Mouse (Mus musculus) hindbrain, embryonic 11.5 days (tissue): ENCODE data around the gene Prpf4. TPM values are rescaled to one million over a fixed set of nuclear protein-coding genes. Genes with fewer than 3 reads are reported as not detected.

Experiments
- ATAC-seq: fragments of 200-750 bp; cut with Nextera tagmentation; 2 replicates; pipeline ENCODE4 v1.8.0; 2017; ENCODE audit warnings: mild to moderate bottlenecking, moderate TSS enrichment, moderate library complexity; ENCODE audit not compliant: low FRiP score
- DNase-seq: peaks from one replicate; pipeline ENCODE4 v3.0.0-alpha.2; 2015; ENCODE audit warnings: low spot score
- H3K27ac ChIP-seq: fragments of 300-500 bp; sonication (generic); 2 replicates; pipeline ENCODE4 v1.5.1; 2014; ENCODE audit warnings: mild to moderate bottlenecking, low read depth, low read length
- H3K27me3 ChIP-seq: fragments of 300-500 bp; sonication (generic); 2 replicates; pipeline ENCODE4 v1.6.1; 2014; ENCODE audit warnings: mild to moderate bottlenecking, low read length, moderate library complexity, mixed read lengths; ENCODE audit not compliant: control insufficient read depth, insufficient read depth
- H3K36me3 ChIP-seq: fragments of 300-500 bp; sonication (generic); 2 replicates; pipeline ENCODE4 v1.6.1; 2014; ENCODE audit warnings: mild to moderate bottlenecking, low read length, moderate library complexity, mixed read lengths; ENCODE audit not compliant: control insufficient read depth, insufficient read depth
- H3K4me1 ChIP-seq: fragments of 300-500 bp; sonication (generic); replicated peaks from 2 replicates; pipeline ENCODE4 v1.6.1; 2014; ENCODE audit warnings: low read length, mixed read lengths; ENCODE audit not compliant: control insufficient read depth, insufficient read depth
- H3K4me2 ChIP-seq: fragments of 300-500 bp; sonication (generic); replicated peaks from 2 replicates; pipeline ENCODE4 v1.6.1; 2014; ENCODE audit warnings: mild to moderate bottlenecking, low read depth, low read length
- H3K4me3 ChIP-seq: fragments of 300-500 bp; sonication (generic); 2 replicates; pipeline ENCODE4 v1.5.1; 2014; ENCODE audit warnings: low read depth, low read length
- H3K9ac ChIP-seq: fragments of 300-500 bp; sonication (generic); 2 replicates; pipeline ENCODE4 v1.6.1; 2014; ENCODE audit warnings: low read depth, low read length
- H3K9me3 ChIP-seq: fragments of 300-500 bp; sonication (generic); 2 replicates; pipeline ENCODE4 v1.6.1; 2016; ENCODE audit warnings: low read length; ENCODE audit not compliant: control insufficient read depth
- WGBS: fragments of 180-500 bp; shearing (Covaris S2); extraction: QIAGEN DNeasy Blood & Tissue Kit; methylation state at CpG from one replicate; pipeline ENCODE4 v1.1.7; 2014; 5-methylcytosine and 5-hydroxymethylcytosine counted together
- polyA plus RNA-seq: library from polyadenylated mRNA; unstranded; fragments of >200 nt; fragmentation: Nextera tagmentation; extraction: Ambion mirVana; gene quantifications from 2 replicates; pipeline ENCODE4 v1.2.1, GENCODE M21; 2014

Prpf4 gene
- polyA plus RNA-seq, 1 experiment from 2014 or later: 25.5 TPM

DNA sequence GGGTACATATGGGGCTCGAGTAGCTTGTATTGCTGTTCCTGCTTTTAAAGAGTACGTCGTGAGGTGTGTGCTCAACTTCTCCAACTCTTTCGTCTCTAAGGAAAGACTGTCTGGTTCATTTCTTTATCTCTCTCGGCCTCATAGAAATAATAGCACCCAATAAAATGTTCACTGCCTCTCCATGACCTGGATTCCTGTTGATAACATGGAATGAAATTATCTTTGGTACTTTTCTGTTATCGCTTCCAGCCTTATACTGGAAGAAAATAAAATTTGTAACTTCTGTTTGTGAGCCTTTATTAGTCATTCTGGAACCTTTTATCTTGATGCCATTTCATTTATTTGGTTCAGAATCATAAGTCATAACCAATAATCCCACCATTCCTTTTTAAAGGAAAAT, 25.4 kb upstream of the Prpf4 start:
- H3K4me2 ChIP-seq: no peak overlapping the region
- H3K27me3 ChIP-seq: no peaks in the 10 kb centered on the region
- no peaks in the 10 kb centered on the region for H3K9me3 ChIP-seq
- 93% methylated on average over 6 of the region's 6 CpGs for WGBS
- no peaks in the 10 kb centered on the region for H3K4me1 ChIP-seq
- peaks cover 2% of the 10 kb centered on the region; the same call in 1 of the 2 replicates for H3K36me3 ChIP-seq
- no peak for DNase-seq
- ATAC-seq: no peak
- no peak overlapping the region for H3K27ac ChIP-seq
- H3K9ac ChIP-seq: no peak overlapping the region
- no peak overlapping the region for H3K4me3 ChIP-seq

GRCm38 (mm10) chr4:62383752-62384151, 24.8 kb upstream of the Prpf4 start:
- Histone ChIP-seq H3K4me2 (no peak overlapping the region), H3K4me1 (no peaks in the 10 kb centered on the region), H3K9ac (no peak overlapping the region), H3K36me3 (peaks cover 2% of the 10 kb centered on the region; the same call in 1 of the 2 replicates), H3K9me3 (no peaks in the 10 kb centered on the region), H3K27me3 (no peaks in the 10 kb centered on the region), H3K4me3 (no peak overlapping the region), H3K27ac (no peak overlapping the region)
- 89% methylated on average over 7 of the region's 7 CpGs for WGBS
- no peak for DNase-seq
- ATAC-seq: no peak

- H3K4me3 ChIP-seq: no peak overlapping the region
- H3K9me3 ChIP-seq: no peaks in the 10 kb centered on the region
- ATAC-seq (no peak), DNase-seq (no peak)
- 95% methylated on average over 1 of the region's 1 CpGs for WGBS
- H3K4me1 ChIP-seq: no peaks in the 10 kb centered on the region
- H3K27me3 ChIP-seq: no peaks in the 10 kb centered on the region
- H3K27ac ChIP-seq: no peak overlapping the region
- H3K4me2 ChIP-seq: no peak overlapping the region
- H3K36me3 ChIP-seq: peaks cover 2% of the 10 kb centered on the region; the same call in 1 of the 2 replicates
- no peak overlapping the region for H3K9ac ChIP-seq
These were observed 24.4 kb upstream of the Prpf4 start for GRCm38 (mm10) chr4:62384159-62384558.

- Histone ChIP-seq H3K4me3 (no peak overlapping the region), H3K9ac (no peak overlapping the region), H3K36me3 (peaks cover 2% of the 10 kb centered on the region; the same call in 1 of the 2 replicates), H3K27ac (no peak overlapping the region), H3K4me1 (no peaks in the 10 kb centered on the region), H3K4me2 (no peak overlapping the region), H3K27me3 (no peaks in the 10 kb centered on the region), H3K9me3 (no peaks in the 10 kb centered on the region)
- DNase-seq: no peak
- 92% methylated on average over 7 of the region's 7 CpGs for WGBS
- ATAC-seq: no peak
These were observed 23.2 kb upstream of the Prpf4 start for GRCm38 (mm10) chr4:62385439-62385838.

DNA sequence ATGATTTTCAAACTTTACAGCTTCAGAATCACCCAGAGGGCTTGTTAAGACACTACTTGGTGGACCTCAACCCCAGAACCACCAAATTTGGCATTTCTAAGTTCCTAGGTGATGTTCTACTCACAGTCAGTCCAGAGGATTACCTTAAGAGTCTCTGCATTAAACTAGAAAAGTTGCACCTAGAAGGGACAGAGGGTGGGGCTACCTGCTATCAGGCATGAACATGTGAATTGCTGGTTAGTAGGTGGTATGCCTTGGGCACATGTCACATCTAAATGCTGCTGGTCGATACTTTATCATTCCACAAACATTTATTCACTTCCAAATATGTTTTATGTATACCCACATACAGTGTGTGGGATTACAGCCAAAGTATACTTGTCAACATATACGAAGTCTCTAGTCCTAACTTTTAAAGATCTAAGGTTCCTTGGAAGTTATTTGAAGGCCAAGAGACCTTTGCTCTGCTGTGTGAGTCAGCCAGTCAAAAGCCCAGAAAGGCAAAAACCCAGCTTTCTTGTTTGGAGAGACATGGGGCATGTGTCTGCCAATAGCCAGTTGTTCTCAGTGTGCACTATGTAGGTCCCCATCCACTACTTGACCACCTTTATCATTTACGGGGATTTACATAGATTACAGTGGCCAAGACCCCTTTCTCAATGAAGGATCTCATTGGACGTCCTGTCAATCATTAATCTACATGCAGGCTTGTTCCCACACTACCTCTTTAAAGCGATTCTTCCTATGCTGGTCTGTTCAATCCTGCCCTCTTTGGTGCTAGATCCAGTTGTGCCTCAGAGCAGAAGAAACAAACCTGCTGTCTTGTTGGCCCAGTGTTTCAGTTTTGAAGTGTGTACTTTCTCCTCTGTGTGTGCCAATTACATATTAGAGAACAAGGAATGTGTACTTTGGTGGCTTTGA, 18.7 kb upstream of the Prpf4 start:
- H3K36me3 ChIP-seq: peaks cover 2% of the 10 kb centered on the region; the same call in 1 of the 2 replicates
- no peaks in the 10 kb centered on the region for H3K4me1 ChIP-seq
- no peak overlapping the region for H3K4me2 ChIP-seq
- H3K4me3 ChIP-seq: no peak overlapping the region
- H3K9ac ChIP-seq: no peak overlapping the region
- H3K27me3 ChIP-seq: no peaks in the 10 kb centered on the region
- DNase-seq (no peak), ATAC-seq (no peak)
- H3K9me3 ChIP-seq: no peaks in the 10 kb centered on the region
- WGBS: 88% methylated on average over 5 of the region's 5 CpGs
- H3K27ac ChIP-seq: no peak overlapping the region

DNA sequence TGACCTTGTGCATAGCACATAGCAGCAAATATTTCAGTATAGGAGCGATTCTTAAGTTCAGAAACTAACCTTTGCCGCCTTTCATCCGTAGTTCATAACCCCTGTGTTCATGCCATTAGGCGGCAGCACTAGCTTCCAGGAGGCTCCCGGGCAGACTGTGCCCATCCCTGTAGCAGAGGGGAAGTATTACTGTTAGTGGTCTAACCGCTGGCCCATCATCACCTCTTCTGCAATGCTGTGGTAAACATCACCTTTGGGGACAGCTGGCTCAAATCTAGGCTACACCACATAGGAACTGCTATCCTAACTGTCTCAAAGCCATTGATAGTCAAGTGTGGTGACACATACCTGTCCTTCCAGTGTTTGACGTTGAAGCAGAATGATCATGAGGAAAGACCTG, 16.7 kb upstream of the Prpf4 start:
- DNase-seq: no peak
- Histone ChIP-seq H3K4me1 (no peaks in the 10 kb centered on the region), H3K4me2 (no peak overlapping the region), H3K36me3 (peaks cover 2% of the 10 kb centered on the region), H3K27ac (no peak overlapping the region), H3K9ac (no peak overlapping the region), H3K9me3 (no peaks in the 10 kb centered on the region), H3K27me3 (no peaks in the 10 kb centered on the region), H3K4me3 (no peak overlapping the region)
- ATAC-seq: no peak
- 84% methylated on average over 7 of the region's 7 CpGs for WGBS

DNA sequence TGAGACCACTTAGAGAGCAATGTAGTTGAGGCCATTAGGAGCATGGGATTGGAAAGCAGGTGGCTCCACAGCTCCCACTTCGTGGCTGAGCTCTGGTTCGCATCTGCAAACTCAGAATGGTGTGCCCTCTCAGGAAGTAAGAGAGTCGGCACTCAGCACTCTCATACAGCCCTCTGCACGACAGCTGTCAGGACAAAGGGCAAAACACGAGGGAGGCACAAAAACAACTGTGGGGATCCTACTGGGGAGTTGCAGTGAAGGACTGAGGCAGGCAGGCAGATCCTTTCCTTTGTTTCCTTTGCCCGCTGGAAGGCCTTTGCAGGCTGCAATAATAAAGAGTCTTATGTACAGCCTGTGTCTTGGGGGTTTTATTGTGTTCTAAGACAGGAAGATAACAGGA, 15.1 kb upstream of the Prpf4 start:
- no peak overlapping the region for H3K9ac ChIP-seq
- H3K4me3 ChIP-seq: no peak overlapping the region
- H3K4me1 ChIP-seq: no peaks in the 10 kb centered on the region
- no peak overlapping the region for H3K27ac ChIP-seq
- DNase-seq: peak; percentile 25
- H3K27me3 ChIP-seq: no peaks in the 10 kb centered on the region
- WGBS: 31% methylated on average over 6 of the region's 6 CpGs
- H3K9me3 ChIP-seq: no peaks in the 10 kb centered on the region
- no peak overlapping the region for H3K4me2 ChIP-seq
- peaks cover 6% of the 10 kb centered on the region; the same call in 1 of the 2 replicates for H3K36me3 ChIP-seq
- peak; percentile 61; the same call in 1 of the 2 replicates for ATAC-seq

DNA sequence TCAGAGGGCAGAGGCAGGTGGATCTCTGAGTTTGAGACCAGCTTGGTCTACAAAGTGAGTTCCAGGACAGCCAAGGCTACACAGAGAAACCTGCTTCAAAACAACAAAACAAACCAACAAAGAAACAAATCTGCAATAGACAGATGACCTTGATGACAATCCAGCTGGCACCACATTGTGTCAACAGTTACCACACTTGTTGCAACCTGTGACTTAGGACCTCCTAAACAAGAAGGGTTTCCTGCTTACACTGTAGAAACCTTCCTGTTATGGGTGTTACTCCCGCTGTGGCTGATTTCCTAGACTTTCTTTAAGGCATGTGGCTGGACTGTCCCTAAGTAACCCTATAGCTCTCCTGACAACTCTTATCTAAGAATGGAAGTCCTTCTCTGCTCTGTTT, 12.8 kb upstream of the Prpf4 start:
- 94% methylated on average over 1 of the region's 1 CpGs for WGBS
- Histone ChIP-seq H3K27me3 (no peaks in the 10 kb centered on the region), H3K27ac (no peak overlapping the region), H3K36me3 (peaks cover 13% of the 10 kb centered on the region), H3K9me3 (no peaks in the 10 kb centered on the region), H3K9ac (no peak overlapping the region), H3K4me1 (no peaks in the 10 kb centered on the region), H3K4me3 (no peak overlapping the region), H3K4me2 (no peak overlapping the region)
- ATAC-seq: no peak
- DNase-seq: no peak
